Mouse (Mus musculus) G1E (cell line): Measurements from ENCODE around the gene Dnajc10.

Experiments used
- CTCF ChIP-seq: IDR thresholded peaks from 2 replicates; pipeline ENCODE4 v1.5.1; 2012; ENCODE audit warnings: low read depth, low read length, inconsistent platforms, mixed read lengths
- GATA1 ChIP-seq: IDR thresholded peaks from 2 replicates; pipeline ENCODE4 v1.6.1; 2012; ENCODE audit warnings: borderline replicate concordance, low read length, inconsistent platforms, mixed read lengths
- TAL1 ChIP-seq: conservative IDR thresholded peaks from 2 replicates; pipeline ENCODE4 v1.6.1; 2012; ENCODE audit warnings: low read depth, low read length, inconsistent platforms, mixed read lengths

DNA sequence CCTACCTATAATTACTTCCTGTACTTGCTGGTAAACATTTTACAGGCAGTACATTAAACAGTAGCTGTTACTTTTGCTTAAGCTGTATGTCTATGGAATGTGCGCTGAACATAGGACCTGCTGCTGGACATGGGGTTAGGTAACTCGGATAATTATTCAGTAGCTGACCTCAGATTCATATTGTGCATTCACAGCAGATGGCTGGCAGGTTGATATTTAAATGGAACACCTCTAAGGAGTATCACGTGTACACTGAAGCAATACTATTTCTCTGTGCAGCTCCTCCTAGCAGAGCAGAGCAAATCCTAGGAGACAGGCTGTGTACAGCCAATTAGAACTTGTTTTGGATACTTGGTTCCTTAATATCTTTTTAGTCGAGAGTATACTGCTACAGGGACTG lies 39.3 kb downstream of the Dnajc10 start:
- TF ChIP-seq GATA1 (no peak), CTCF (no peak), TAL1 (no peak)
